Comparison of ENCODE assay signal across 8 mouse cellular contexts in genomic region chrX:12135121-12136111, GRCm38 (mm10). TPM values are rescaled to one million over a fixed set of nuclear protein-coding genes. Genes with fewer than 3 reads are reported as not detected.
DNase-seq lines count a peak whose midpoint lies in the region; ATAC-seq and TF ChIP-seq lines count a peak whose summit lies in the region.

No protein-coding gene starts in this region.

- peak overlapping the region; percentile 45 for H3K4me3 ChIP-seq in bone marrow, adult 2 months (replicated peaks; ENCODE audit: control insufficient read depth, low read depth, low read length)
- peak overlapping the region; percentile 44 for H3K4me3 ChIP-seq in hindbrain, embryonic 16.5 days (ENCODE audit: low read length)
- H3K4me3 ChIP-seq in liver, postnatal 0 days (ENCODE audit: low read depth, low read length) = peak overlapping the region; percentile 46
- H3K4me3 ChIP-seq in neural tube, embryonic 14.5 days (ENCODE audit: low read depth, low read length) = peak overlapping the region; percentile 34

- H3K9me3 ChIP-seq in hindbrain, embryonic 16.5 days (ENCODE audit: control insufficient read depth, low read length) = no peaks in the 10 kb centered on the region
- H3K9me3 ChIP-seq in liver, postnatal 0 days (ENCODE audit: low read length) = no peaks in the 10 kb centered on the region
- H3K9me3 ChIP-seq in neural tube, embryonic 14.5 days (ENCODE audit: control insufficient read depth, low read length) = no peaks in the 10 kb centered on the region

- under 1% methylated on average over 65 of the region's 75 CpGs for WGBS in bone marrow, adult 2 months
- 3% methylated on average over 58 of the region's 75 CpGs for WGBS in hindbrain, embryonic 16.5 days
- WGBS in liver, postnatal 0 days (ENCODE audit: insufficient replicate concordance) = 2% methylated on average over 55 of the region's 75 CpGs
- WGBS in neural tube, embryonic 14.5 days = 2% methylated on average over 53 of the region's 75 CpGs

- ATAC-seq in hindbrain, embryonic 16.5 days = peak; percentile 63
- peak; percentile 59 for ATAC-seq in liver, postnatal 0 days
- peak; percentile 66 for ATAC-seq in neural tube, embryonic 14.5 days (ENCODE audit: low read depth)

- peak; percentile 48; the same call in 1 of the 2 replicates for TF ChIP-seq POLR2A in bone marrow, adult 2 months (IDR thresholded peaks at IDR 0.05; ENCODE audit: borderline replicate concordance, control insufficient read depth, low read depth, low read length)

- no peak for TF ChIP-seq CTCF in bone marrow, adult 2 months (IDR thresholded peaks at IDR 0.05; ENCODE audit: control insufficient read depth, insufficient read depth, low read length)
- TF ChIP-seq CTCF in liver, postnatal 0 days (IDR thresholded peaks at IDR 0.05; ENCODE audit: low read depth) = no peak

- peaks cover 37% of the 10 kb centered on the region for H3K27me3 ChIP-seq in hindbrain, embryonic 16.5 days (replicated peaks; ENCODE audit: control insufficient read depth, insufficient read depth, low read length)
- H3K27me3 ChIP-seq in liver, postnatal 0 days (ENCODE audit: insufficient read depth, low read length) = peaks cover 58% of the 10 kb centered on the region
- H3K27me3 ChIP-seq in neural tube, embryonic 14.5 days (ENCODE audit: control insufficient read depth, insufficient read depth, low read length) = peaks cover 7% of the 10 kb centered on the region; the same call in 1 of the 2 replicates

- peak overlapping the region; percentile 92 for H3K27ac ChIP-seq in bone marrow, adult 2 months (ENCODE audit: control insufficient read depth, insufficient read depth, low read depth, low read length, poor library complexity)
- peak overlapping the region; percentile 85 for H3K27ac ChIP-seq in hindbrain, embryonic 16.5 days (ENCODE audit: low read depth, low read length)
- H3K27ac ChIP-seq in liver, postnatal 0 days (ENCODE audit: low read depth) = peak overlapping the region; percentile 73
- H3K27ac ChIP-seq in neural tube, embryonic 14.5 days (ENCODE audit: low read depth, low read length) = peak overlapping the region; percentile 89

- H3K9ac ChIP-seq in hindbrain, embryonic 16.5 days (ENCODE audit: low read depth, low read length) = peak overlapping the region; percentile 60
- peak overlapping the region; percentile 34; the same call in 1 of the 2 replicates for H3K9ac ChIP-seq in liver, postnatal 0 days (replicated peaks)
- H3K9ac ChIP-seq in neural tube, embryonic 14.5 days (replicated peaks; ENCODE audit: low read depth, low read length) = peak overlapping the region; percentile 32; the same call in 1 of the 2 replicates

- no peak for TF ChIP-seq EP300 in liver, postnatal 0 days (IDR thresholded peaks at IDR 0.05; ENCODE audit: low read depth)

- peak overlapping the region; percentile 78 for H3K4me2 ChIP-seq in hindbrain, embryonic 16.5 days (ENCODE audit: low read length)
- H3K4me2 ChIP-seq in liver, postnatal 0 days (ENCODE audit: low read depth, low read length) = peak overlapping the region; percentile 71
- peak overlapping the region; percentile 67 for H3K4me2 ChIP-seq in neural tube, embryonic 14.5 days (ENCODE audit: low read depth, low read length)

- peaks cover 2% of the 10 kb centered on the region for H3K4me1 ChIP-seq in bone marrow, adult 2 months (ENCODE audit: control insufficient read depth, insufficient read depth, low read length)
- H3K4me1 ChIP-seq in hindbrain, embryonic 16.5 days (ENCODE audit: control insufficient read depth, insufficient read depth, low read depth, low read length) = peaks cover 7% of the 10 kb centered on the region
- 0 out of 2 replicates have a peak, but pooled peaks cover 6% of the 10 kb centered on the region for H3K4me1 ChIP-seq in liver, postnatal 0 days (ENCODE audit: insufficient read depth)
- H3K4me1 ChIP-seq in neural tube, embryonic 14.5 days (ENCODE audit: control insufficient read depth, insufficient read depth, low read length) = peaks cover 3% of the 10 kb centered on the region; the same call in 1 of the 2 replicates

- DNase-seq in urinary bladder, postnatal 14 days (ENCODE audit: low spot score) = peak; percentile 76
- no peak for DNase-seq in urinary bladder, adult 2 months (ENCODE audit: low spot score)
- peak; percentile 54 for DNase-seq in gastrocnemius, adult 18-20 months (ENCODE audit: low spot score)
- DNase-seq in liver, postnatal 0 days = peak; percentile 76
- no peak for DNase-seq in urinary bladder, postnatal 10 days (ENCODE audit: low spot score)

- no peaks in the 10 kb centered on the region for H3K36me3 ChIP-seq in hindbrain, embryonic 16.5 days (ENCODE audit: control insufficient read depth, insufficient read depth, low read length)
- no peaks in the 10 kb centered on the region for H3K36me3 ChIP-seq in liver, postnatal 0 days (replicated peaks; ENCODE audit: insufficient read depth, low read length)
- no peaks in the 10 kb centered on the region for H3K36me3 ChIP-seq in neural tube, embryonic 14.5 days (ENCODE audit: control insufficient read depth, insufficient read depth, low read length)

RNA-seq across cellular contexts. Expression of gene Bcor, which starts 24.7 kb away (rescaled TPM):
- 7.5 and 11.9 TPM in 2 replicates for polyA plus RNA-seq in urinary bladder, adult 2 months (2012; rRNA removed)
- 9.0 and 13.6 TPM in 2 replicates for polyA plus RNA-seq in bone marrow, adult 2 months (2011; ENCODE audit: insufficient read depth, insufficient read length, low replicate concordance, missing spikeins)
- 10 to 100 TPM; 13.4 to 18.4 TPM for total RNA-seq in gastrocnemius, adult 18-20 months (2021)
- polyA plus RNA-seq in hindbrain, embryonic 16.5 days (2015; fragmentation: Nextera tagmentation; extraction: Ambion mirVana) = 11.2 and 13.4 TPM in 2 replicates
- 4.0 and 4.2 TPM in 2 replicates for polyA plus RNA-seq in liver, postnatal 0 days (2015; fragmentation: Nextera tagmentation; extraction: Ambion mirVana)
- 17.9 and 21.1 TPM in 2 replicates for polyA plus RNA-seq in neural tube, embryonic 14.5 days (2014; fragmentation: Nextera tagmentation; extraction: Ambion mirVana)

Comparison
In these comparisons a context has a peak if more than half of its experiments do, and no peak if none do; other contexts are left out.
1. DNase-seq: peak in urinary bladder, postnatal 14 days (single experiment), gastrocnemius, adult 18-20 months (single experiment) and liver, postnatal 0 days (single experiment); none in urinary bladder, adult 2 months (single experiment) and urinary bladder, postnatal 10 days (single experiment).
2. Peak in every context shown above with its lines, with median percentiles within 50 percentile points of each other: H3K27ac ChIP-seq, H3K4me3 ChIP-seq, ATAC-seq, H3K4me2 ChIP-seq and H3K9ac ChIP-seq.